Mouse (Mus musculus): Measurements from ENCODE around the gene Iqcg.
"Not testable (repeated sequence)": the region's sequence is repeated elsewhere in the genome, so short reads cannot be mapped to it uniquely, and the experiment has no call there.

Gene Iqcg

GRCm38 (mm10) chr16:33056095-33056785, at the start of gene Iqcg, which contains the start of gene Rpl35a:
Gene Iqcg (minus strand): TSS chr16:33056218.
Gene Rpl35a (plus strand): TSS chr16:33056453.
- DNase-seq (ENCODE audit: low read depth, low spot score): peak; percentile 93

- no peak for DNase-seq (ENCODE audit: low read depth, low spot score)
Observed at GRCm38 (mm10) chr16:33085666-33086065, 29.6 kb upstream of the Iqcg start.

DNA sequence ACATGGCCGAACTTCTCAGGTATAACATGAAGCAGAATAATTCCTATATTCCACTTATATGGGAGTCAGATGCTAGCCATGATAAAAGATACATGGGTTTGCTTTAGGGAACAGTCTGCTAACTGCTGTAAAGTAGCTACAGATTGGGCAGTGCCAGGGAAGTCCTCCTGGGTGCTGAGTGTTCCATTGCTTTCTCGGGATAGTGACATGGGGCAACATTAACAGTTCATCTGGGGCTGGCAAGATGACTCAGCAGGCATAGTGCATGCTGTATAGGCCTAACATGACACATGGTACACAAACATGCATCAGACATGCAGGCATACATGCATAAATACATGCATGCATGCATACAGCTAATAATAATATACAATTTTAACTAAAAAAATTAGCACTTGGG, 28.0 kb upstream of the Iqcg start:
- no peak for DNase-seq (ENCODE audit: low read depth, low spot score)

DNA sequence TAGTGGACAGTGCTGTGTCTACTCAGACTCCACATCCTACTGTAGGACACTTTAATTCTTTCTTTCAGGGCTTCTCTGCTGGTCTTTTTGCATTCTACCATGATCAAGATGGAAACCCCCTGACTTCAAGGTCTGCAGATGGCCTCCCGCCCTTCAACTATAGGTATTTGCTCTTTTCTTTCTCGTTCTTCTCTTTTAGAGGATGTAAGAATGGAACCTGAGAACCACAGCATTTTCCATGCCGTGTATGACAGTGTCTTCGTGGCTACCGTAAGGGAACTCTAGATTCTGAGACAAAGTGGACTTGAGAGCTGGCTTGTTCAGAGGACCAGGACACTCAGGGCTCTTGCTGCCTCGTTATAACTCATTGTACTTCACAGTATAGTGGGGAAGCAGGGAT, 26.9 kb upstream of the Iqcg start:
- no peak for DNase-seq (ENCODE audit: low read depth, low spot score)

- no peak for DNase-seq (ENCODE audit: low read depth, low spot score)
Observed at GRCm38 (mm10) chr16:33080063-33080462, 24.0 kb upstream of the Iqcg start.

- no peak for DNase-seq (ENCODE audit: low read depth, low spot score)
Observed at GRCm38 (mm10) chr16:33077069-33077627, 21.1 kb upstream of the Iqcg start.

GRCm38 (mm10) chr16:33076078-33076477, 20.1 kb upstream of the Iqcg start:
- DNase-seq (ENCODE audit: low read depth, low spot score): no peak

- DNase-seq (ENCODE audit: low read depth, low spot score): no peak
Observed at GRCm38 (mm10) chr16:33074967-33075366, 18.9 kb upstream of the Iqcg start.

- no peak for DNase-seq (ENCODE audit: low read depth, low spot score)
Observed at GRCm38 (mm10) chr16:33072871-33073557, 17.0 kb upstream of the Iqcg start.

DNA sequence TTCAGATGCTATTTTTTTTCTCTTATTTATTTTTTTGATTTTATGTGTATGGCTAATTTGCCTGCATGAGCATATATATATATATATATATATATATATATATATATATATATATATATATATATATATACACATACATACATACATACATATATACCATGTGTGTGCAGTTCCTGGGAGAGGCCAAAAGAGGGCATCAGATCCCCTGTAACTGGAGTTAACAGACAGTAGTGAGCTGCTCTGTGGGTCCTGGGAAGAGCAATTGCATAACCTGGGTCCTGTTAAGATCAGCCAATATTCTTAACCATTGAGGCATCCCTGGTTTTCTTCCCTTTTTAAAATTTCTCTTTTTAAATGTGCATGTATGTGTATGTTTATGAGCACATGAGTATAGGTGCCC, 14.9 kb upstream of the Iqcg start:
- peak; percentile 62 for DNase-seq (ENCODE audit: low read depth, low spot score)

DNA sequence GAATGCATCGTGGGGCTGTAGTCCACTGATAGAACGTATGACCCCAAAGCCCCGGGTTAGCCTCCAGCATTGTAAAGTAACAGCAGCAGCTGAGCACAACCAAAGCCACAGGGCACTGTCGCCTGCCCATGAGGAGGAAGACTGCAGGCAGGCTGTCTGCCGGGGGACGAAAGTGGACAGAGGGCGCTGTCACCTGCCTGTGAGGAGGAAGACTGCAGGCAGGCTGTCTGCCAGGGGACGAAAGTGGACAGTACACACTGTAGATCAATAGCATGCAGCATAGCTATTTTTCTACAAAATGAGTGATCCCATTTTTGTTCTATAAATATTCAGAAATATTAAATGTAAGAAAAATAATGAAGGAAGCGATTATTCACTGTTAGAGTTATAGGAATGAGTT, 8.6 kb upstream of the Iqcg start:
- no peak for DNase-seq (ENCODE audit: low read depth, low spot score)

DNA sequence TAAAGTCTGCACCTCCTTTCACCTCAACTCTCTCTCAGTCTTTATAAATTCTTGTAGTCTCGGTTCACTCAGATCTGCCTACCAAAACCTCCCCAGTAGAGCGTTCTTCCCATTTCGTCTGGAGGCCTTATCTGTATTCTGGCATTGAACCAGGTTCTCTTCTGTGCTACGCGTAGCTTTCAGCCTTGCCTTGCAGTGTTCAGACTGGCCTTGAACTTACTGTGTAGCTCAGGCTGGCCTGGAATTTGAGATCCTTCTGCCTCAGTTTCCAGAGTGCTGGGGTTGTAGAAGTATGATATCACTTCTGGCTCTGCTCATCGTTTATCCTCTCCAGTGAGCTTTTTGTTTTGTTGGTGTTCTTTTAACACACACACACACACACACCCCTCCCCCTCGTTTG, 7.2 kb upstream of the Iqcg start:
- peak; percentile 27 for DNase-seq (ENCODE audit: low read depth, low spot score)

- no peak for DNase-seq (ENCODE audit: low read depth, low spot score)
Observed at GRCm38 (mm10) chr16:33062682-33063131, 6.7 kb upstream of the Iqcg start.

DNA sequence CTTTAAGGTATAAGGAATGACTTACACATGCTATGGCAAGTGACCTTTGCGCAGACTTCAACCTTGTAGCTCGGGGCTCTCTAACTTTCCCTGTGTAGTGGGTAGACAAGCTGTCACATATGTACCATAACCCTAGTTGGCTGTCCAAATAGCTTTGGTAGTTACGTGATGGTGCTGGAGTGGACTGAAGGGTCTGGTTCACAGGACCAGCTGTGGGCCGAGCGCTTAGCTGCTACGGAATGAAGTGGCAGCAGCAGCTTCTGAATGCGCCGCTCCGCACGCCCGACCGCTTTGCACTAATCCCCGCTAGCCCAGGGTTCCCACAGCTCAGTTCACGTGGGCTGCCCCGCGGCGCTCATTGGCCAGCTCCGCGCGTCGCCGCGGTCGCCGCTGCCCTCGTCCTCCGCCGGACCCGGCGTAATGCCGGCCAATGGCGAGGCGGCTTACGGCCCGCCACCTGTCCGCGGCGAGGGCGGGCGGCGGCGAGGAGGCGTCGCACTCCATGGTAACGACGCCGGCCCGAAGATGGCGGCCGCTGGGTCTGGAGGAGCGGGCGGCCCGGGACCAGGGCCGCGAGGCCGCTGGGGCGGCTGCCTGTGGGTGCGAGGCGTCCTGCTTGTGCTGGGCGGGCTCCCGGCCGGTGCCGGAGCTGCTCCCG, 6.1 kb upstream of the Iqcg start, which contains the start of gene Lmln:
Gene Lmln (plus strand): TSS at position 498 of the 658 bp plus-strand sequence.
- DNase-seq (ENCODE audit: low read depth, low spot score): peak; percentile 88

GRCm38 (mm10) chr16:33061400-33061799, 5.4 kb upstream of the Iqcg start:
- DNase-seq (ENCODE audit: low read depth, low spot score): peak; percentile 64

DNA sequence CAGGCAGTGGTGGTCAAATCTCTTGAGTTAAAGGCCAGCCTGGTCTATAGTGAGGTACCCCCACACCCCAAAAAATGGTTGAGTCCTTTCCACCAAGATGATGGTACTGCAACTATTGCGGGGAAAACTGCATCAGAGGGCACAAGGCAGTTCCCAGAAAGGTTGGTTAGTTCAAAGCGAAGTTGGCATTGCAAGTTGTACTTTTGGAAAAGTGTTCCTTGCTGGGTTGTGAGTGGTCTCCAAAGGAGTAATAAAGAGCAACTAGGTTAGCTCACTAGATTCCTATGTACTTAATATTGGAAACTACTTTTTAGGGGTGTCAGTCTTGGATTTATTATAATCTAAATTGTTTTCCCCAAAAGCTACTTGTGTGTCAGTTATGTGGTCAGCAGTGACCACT, 4.9 kb upstream of the Iqcg start:
- peak; percentile 50 for DNase-seq (ENCODE audit: low read depth, low spot score)

DNA sequence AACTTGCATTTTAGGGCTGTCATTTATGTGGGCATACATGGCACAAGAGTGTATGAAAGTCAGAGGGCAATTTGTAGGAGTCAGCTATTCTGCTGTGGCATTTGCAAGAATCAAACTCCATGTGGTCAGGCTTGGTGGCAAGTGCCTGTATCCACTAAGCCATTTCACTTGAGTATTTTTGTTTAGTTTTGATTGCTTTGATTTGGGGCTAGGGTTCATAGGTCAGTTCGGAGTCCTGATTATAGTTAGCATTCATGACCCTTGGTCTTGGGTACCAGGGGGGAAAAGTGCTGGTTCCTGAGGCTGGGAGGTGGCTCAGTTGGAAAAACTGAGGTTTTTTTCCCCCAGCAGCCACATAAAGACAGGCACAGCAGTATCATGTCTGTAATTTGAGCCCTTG, 3.5 kb upstream of the Iqcg start:
- peak; percentile 21 for DNase-seq (ENCODE audit: low read depth, low spot score)

DNA sequence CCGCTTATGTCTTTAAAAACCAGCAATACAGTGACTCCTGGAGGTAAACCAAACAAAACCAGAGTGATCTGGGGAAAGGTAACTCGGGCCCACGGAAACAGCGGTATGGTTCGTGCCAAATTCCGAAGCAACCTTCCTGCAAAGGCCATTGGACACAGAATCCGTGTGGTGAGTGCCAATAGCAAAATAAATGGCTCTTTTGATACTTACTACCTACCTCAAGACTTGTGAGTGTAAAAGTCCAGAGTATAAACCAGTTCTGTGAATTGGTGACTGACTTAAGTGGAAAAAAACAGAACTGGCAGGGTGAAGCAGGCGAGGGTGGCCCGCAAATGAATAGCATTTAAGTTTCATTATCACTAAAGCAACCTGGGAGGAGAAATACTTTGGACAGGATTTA, 2.6 kb upstream of the Iqcg start:
- DNase-seq (ENCODE audit: low read depth, low spot score): not testable (repeated sequence)

GRCm38 (mm10) chr16:33058033-33058432, 2.0 kb upstream of the Iqcg start:
- peak; percentile 60 for DNase-seq (ENCODE audit: low read depth, low spot score)

DNA sequence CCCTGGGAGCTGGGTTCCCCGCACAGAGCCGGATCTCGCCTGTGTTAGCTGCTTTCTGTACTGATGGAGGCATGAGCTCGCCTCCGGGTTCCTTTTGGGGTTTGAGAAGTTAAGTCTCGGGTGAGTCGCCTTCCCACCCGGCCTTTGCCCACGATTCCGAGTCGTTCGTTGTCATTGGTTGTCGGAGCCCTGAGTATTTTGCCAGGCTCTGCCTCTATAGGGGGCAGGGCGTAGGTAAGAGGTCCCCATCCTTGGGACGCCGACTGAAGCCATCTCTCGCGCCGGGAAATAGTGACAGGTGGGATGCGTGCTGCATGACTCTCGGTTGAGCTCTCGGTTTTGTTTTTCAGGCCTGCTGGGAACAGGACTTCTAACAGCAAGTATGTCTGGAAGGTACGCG, 768 bp upstream of the Iqcg start:
- peak; percentile 68 for DNase-seq (ENCODE audit: low read depth, low spot score)

DNA sequence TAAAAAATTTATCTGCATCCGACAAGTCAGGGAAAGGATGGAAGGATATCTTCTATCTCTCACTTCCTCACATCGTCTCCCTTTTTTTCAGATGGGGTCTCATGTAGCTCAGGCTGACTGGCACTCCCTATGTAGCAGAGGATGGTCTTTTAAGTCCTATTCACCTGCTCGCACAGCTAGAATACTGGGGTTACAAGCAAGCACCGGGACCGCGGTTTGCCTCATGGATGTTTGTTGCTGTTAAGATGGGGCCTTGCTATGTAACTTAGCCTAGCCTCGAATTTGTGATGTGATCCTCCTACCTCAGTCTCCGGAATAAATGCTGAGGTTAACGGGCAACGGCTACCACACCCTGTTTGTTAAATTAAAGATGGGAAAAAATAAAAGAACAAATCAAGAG, 363 bp downstream of the Iqcg start:
- no peak for DNase-seq (ENCODE audit: low read depth, low spot score)

DNA sequence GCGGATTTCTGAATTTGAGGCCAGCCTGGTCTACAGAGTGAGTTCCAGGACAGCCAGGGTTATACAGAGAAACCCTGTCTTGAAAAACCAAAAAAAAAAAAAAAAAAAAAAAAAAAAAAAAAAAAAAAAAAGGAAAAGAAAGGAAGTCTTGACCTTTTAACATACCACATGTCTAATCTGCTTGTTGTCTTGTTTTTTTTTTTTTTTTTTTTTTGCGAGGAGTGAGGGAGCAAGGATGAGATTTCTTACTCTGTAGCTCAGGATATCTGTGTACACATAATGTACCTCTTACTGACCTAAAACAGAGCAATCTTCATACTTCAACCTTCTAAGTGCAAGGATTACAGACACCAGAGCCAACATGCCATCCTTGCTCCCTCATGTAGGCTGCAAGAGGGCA, 1.1 kb downstream of the Iqcg start:
- DNase-seq (ENCODE audit: low read depth, low spot score): not testable (repeated sequence)
